Mouse (Mus musculus) cortical plate, adult 2 months (tissue): ENCODE measurements at regions not wholly inside any gene's neighbourhood (a gene's known extent, or its start where the extent isn't known, plus 50 kb on each side); places are given as distances from the start of the nearest gene placed in this dataset.

Experiments used
- H3K27ac ChIP-seq: fragments of 200-500 bp; 2 replicates; pipeline ENCODE4 v1.5.1; 2012; ENCODE audit warnings: low read length, control low read depth, inconsistent platforms; ENCODE audit not compliant: insufficient read depth
- H3K4me1 ChIP-seq: fragments of 200-500 bp; 2 replicates; pipeline ENCODE4 v1.6.1; 2011; ENCODE audit warnings: low read length; ENCODE audit not compliant: control insufficient read depth, insufficient read depth
- H3K4me3 ChIP-seq: fragments of 200-500 bp; 2 replicates; pipeline ENCODE4 v1.5.1; 2011; ENCODE audit warnings: mild to moderate bottlenecking, low read length, control low read depth; ENCODE audit not compliant: insufficient read depth
- CTCF ChIP-seq: fragments of 200-500 bp; IDR thresholded peaks from 2 replicates; pipeline ENCODE4 v1.5.1; 2011; ENCODE audit warnings: mild to moderate bottlenecking, control low read depth, low read length; ENCODE audit not compliant: insufficient read depth; ENCODE audit errors: extremely low read depth
- POLR2A ChIP-seq: fragments of 200-500 bp; IDR thresholded peaks from 2 replicates; pipeline ENCODE4 v1.6.1; 2011; ENCODE audit warnings: mild to moderate bottlenecking, low read length, control low read depth; ENCODE audit not compliant: insufficient read depth; ENCODE audit errors: extremely low read depth

DNA sequence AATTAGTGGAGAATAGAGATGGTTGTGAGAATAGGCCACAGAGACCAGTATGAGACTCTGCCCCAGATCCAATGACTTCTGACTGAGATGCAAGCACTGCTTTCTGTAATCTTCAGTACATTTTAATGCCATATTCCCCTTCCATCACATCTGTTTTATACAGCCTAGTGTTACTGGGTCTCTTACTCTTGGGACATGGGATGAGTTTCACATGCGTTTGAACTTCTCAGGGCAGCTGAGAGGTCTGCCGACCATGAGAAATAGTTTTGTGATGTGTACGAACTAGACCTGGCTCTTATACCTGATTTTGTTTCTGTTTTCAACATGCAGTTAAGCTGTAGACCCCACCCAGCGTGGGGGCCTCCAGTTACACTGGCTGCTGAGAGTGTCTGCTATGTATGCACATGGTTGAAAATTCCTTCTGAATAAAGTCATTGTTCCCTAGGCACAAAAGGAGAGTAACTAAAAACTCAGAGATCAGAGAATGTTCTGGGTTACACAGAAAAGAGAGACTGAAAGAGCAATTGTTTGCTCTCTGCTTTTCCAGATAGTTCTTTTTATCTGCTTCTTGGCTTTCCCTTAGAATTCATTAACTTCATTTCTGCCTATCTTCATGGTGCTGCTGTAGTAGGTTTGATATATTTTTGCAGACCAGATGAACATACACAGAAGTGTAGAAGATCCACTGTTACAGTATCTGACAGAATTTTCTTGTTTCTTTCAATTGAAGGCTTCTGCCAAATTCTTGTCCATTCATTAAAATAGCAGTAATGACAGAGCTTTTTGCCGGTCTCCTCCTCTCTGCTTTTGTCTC lies 359.2 kb downstream of the Ttll7 start:
- H3K4me1 ChIP-seq, result no peaks in the 10 kb centered on the region
- no peak overlapping the region for H3K4me3 ChIP-seq
- TF ChIP-seq CTCF, result no peak
- no peak for TF ChIP-seq POLR2A
- H3K27ac ChIP-seq, result no peak overlapping the region

DNA sequence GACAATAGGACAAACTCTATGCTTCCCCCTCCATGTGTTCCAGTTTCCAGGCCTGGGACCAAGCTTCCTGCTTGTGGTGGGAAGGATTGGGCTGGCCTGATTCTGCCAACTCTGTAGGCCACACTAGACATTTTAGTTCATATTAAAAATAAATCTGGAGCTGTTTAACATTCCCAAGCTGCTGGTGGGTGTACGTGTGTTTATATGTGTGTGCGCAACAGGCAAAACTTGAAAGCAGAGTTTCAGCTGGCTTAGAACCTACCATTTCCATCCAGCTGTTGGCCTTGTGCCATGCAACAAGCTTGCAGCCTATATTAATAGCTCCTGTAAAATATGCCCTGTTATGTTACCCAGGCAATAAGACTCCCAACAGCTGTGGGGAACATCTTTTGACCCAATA lies 376.5 kb downstream of the Ttll7 start:
- TF ChIP-seq POLR2A (no peak), CTCF (no peak)
- Histone ChIP-seq H3K4me3 (no peak overlapping the region), H3K4me1 (no peaks in the 10 kb centered on the region; the same call in 1 of the 2 replicates), H3K27ac (no peak overlapping the region)

GRCm38 (mm10) chr3:147230594-147230993 lies 378.4 kb downstream of the Ttll7 start:
- H3K4me1 ChIP-seq, result no peaks in the 10 kb centered on the region; the same call in 1 of the 2 replicates
- TF ChIP-seq POLR2A, result no peak
- TF ChIP-seq CTCF, result no peak
- H3K4me3 ChIP-seq, result no peak overlapping the region
- no peak overlapping the region for H3K27ac ChIP-seq

- H3K27ac ChIP-seq, result no peak overlapping the region
- TF ChIP-seq CTCF, result no peak
- no peak for TF ChIP-seq POLR2A
- no peaks in the 10 kb centered on the region for H3K4me1 ChIP-seq
- H3K4me3 ChIP-seq, result no peak overlapping the region
These were observed 386.2 kb downstream of the Ttll7 start for GRCm38 (mm10) chr3:147238398-147238797.

DNA sequence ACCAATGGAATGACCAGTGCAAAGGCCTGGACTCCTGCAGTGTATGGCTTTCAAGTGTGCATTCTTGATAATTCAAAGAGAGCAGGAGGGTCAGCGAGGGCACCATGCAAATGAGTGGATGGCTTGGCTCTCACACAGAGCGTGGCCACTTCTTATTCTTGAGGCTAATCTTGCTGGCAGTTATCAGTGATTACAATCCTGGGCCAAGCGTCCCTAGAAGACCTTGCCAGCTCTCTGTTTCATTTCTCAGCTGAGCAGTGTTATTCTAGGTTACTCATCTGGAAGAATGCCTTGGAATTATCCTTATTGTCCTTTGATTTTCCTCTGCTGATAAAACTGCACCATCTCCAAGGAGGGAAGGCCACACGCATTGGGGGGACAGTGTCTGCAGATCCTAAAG lies 388.5 kb downstream of the Ttll7 start:
- no peak overlapping the region for H3K4me3 ChIP-seq
- H3K4me1 ChIP-seq, result no peaks in the 10 kb centered on the region
- H3K27ac ChIP-seq, result no peak overlapping the region
- TF ChIP-seq CTCF (no peak), POLR2A (no peak)

GRCm38 (mm10) chr3:147244911-147245430 lies 392.8 kb downstream of the Ttll7 start:
- Histone ChIP-seq H3K4me3 (no peak overlapping the region), H3K27ac (no peak overlapping the region), H3K4me1 (no peaks in the 10 kb centered on the region)
- no peak for TF ChIP-seq POLR2A
- TF ChIP-seq CTCF, result no peak

GRCm38 (mm10) chr3:147246141-147246540 lies 394.0 kb downstream of the Ttll7 start:
- Histone ChIP-seq H3K27ac (no peak overlapping the region), H3K4me1 (no peaks in the 10 kb centered on the region), H3K4me3 (no peak overlapping the region)
- TF ChIP-seq POLR2A (no peak), CTCF (no peak)

- Histone ChIP-seq H3K4me1 (peaks cover 2% of the 10 kb centered on the region; the same call in 1 of the 2 replicates), H3K27ac (no peak overlapping the region)
These were observed 397.3 kb downstream of the Ttll7 start for GRCm38 (mm10) chr3:147249466-147249865.

DNA sequence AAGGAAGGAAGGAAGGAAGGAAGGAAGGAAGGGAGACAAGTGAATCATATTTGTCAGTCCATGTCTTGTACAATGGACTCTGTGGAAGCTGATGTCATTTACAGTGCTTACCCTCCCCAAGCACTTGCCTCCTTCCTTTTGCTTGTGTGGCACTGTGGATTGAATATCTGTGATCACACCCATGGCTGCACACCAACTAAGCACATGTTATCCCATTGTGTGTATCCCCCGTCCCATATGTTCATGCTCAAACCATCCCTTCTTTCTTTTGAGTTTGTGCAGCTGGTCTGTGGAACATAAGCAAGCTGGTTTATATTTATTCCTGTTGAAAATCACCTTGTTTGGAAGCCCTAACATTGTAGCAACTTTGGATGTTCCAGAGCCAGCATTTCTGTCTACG lies 397.7 kb downstream of the Ttll7 start:
- H3K27ac ChIP-seq, result no peak overlapping the region
- no peak overlapping the region for H3K4me3 ChIP-seq
- H3K4me1 ChIP-seq, result peaks cover 2% of the 10 kb centered on the region; the same call in 1 of the 2 replicates
- no peak for TF ChIP-seq POLR2A

More at GRCm38 (mm10) chr3:147249466-147249865, 397.3 kb downstream of the Ttll7 start:
- H3K4me3 ChIP-seq, result no peak overlapping the region
- TF ChIP-seq POLR2A, result no peak
- TF ChIP-seq CTCF, result no peak

DNA sequence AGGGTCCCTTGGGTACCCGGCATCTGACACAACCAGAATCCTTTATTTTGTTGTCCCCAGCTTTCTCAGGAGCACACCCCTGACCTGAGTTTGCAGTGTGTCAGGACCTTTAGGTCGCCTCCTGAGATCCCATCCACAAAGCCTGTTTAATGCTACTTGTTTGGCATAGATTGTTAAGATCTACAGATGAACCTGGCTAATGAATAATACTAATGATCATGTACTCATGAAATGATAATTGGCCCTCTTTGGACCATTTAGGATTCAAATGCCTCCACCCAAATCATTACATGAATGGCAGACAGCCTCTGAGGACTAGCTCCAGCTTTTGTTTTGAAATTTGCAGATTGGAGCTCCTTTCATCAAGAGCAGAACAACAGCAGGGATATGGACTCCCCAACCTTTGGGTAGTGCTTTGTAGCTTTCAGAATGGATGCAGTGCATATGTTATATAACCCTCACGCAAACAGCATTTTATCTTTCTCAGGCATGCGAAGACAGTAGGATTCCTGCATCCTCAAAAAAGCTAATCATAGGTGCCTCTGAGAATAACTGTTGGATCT lies 400.1 kb downstream of the Ttll7 start:
- H3K4me1 ChIP-seq, result peaks cover 2% of the 10 kb centered on the region; the same call in 1 of the 2 replicates
- no peak overlapping the region for H3K4me3 ChIP-seq
- TF ChIP-seq POLR2A (no peak), CTCF (no peak)
- no peak overlapping the region for H3K27ac ChIP-seq
